Mouse (Mus musculus) urinary bladder, postnatal 36 days (tissue): ENCODE results near the gene Cage1.

Experiments
- DNase-seq, 2 experiments: peaks; one replicate each; pipeline ENCODE4 v3.0.0; 2022; ENCODE audit warnings: low spot score in 2 of 2, mixed read lengths in 1 of 2

Gene Cage1

GRCm38 (mm10) chr13:37966256-37967051, 70.4 kb downstream of the Cage1 start:
- DNase-seq, result no peak

DNA sequence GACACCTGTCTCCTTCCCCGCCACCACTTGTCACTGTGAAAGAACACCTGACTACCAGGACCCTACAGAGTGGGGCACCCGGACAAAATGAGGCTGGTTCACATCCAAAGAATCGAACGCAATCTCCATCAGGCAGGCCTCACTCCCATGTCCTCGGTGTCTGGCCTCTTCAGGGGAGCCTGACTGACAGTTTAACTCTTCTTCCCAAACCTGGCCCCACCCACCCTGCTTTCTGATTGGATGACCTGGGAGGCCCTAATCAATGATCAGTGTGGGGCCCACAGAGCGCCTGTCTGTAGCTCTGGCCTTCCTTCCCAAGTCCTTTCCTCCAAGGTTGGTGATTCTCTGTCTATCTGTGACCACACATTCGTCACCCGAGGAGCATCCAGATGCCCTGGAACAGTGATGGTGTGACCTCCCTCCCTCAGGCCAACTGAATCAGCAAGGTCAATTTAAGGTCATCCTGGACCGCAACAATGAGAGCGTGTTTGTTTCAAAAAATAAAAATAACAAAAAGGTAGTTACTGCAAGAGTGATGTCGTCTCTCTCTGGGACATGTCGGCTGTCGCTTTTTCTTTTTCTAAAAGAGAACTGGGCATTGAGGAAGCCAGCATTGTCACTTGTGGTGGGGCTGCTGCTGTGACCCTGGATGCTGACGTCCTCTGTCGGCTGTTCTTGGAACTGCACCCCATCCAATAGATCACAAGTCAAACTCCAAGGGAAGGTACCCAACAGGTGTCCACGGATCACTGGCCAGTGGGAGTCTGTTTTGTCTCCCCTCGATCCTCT, 71.5 kb downstream of the Cage1 start:
- no peak for DNase-seq

DNA sequence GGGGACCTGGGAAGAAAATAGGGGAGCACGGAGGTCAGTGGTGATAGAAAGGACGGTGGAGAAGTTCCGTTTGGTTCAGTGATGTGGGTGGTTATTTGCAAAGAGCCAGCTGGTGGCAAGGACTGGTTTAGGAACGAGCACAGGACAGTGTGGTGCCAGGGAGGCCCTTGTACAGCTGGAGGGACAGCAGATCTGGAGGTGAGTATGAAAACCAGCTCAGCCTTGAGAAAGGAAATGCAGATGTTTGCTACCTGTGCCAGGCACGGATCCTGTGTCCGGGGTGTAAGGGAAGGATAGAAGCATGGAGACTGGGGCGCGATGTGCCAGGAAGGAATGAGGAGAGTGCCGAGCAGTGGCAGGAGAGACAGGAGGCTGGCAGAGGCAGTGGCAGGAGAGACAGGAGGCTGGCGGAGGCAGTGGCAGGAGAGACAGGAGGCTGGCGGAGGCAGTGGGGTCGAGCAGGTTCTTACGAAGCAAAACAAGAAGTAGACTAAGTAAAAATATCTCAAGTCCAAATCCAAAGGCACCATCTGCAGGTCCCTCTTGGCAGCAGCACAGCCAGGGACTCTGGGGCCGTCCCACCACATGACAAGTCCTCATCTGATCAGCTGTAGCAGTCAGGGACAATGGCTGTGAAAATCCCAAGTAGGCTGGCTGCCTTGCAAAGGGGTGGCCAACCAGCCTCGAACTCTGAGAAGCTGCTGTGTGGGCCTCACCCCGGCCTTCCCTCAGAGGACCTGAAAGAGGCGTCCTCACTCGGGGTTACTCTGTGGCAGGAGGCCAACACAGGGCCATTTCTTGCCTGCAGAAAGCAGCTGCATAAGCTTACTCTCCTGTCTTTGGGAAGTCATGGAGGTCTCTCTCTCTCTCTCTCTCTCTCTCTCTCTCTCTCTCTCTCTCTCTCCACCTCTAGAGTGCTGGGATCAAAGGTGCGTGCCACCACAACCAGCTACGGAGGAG, 72.5 kb downstream of the Cage1 start:
- DNase-seq, result no peak

DNA sequence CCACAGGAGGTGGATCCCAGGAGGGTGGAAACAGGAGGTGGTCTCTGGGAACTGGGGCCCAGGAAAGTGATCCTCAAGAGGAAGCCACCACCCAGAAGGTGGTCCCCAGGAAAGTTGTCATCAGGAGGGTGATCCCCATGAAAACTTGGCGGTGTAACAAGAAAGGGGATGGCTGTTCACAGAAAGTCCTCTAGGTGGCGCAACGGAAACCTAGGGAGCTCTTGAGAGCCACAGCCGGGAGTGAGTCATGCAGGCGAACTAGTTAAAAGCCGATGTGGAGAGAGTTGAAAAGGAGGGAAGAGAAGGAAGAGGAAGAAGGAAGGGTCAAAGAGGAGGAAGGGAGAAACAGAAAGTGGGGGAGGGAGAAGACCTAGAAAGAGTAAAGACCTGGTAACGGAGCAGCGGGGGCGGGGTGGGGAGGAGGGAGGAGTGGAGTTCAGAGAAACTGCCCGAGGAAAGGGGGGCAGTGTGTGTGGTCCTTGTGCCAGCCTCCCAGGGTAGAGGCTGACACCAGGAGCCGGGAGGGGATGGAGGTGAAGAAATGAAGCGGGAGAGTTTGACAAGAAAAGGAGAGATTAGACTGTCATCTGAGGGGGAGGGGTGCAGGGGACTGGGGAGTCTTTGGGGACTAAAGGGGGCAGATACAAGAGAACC, 73.4 kb downstream of the Cage1 start:
- peak; percentile 72 to 79 for DNase-seq

GRCm38 (mm10) chr13:37962541-37962940, 74.3 kb downstream of the Cage1 start:
- peak in 1 of 2 experiments; percentile 41 for DNase-seq

GRCm38 (mm10) chr13:37959936-37960335, 76.9 kb downstream of the Cage1 start:
- DNase-seq, result no peak

GRCm38 (mm10) chr13:37959239-37959907, 77.5 kb downstream of the Cage1 start:
- no peak for DNase-seq

DNA sequence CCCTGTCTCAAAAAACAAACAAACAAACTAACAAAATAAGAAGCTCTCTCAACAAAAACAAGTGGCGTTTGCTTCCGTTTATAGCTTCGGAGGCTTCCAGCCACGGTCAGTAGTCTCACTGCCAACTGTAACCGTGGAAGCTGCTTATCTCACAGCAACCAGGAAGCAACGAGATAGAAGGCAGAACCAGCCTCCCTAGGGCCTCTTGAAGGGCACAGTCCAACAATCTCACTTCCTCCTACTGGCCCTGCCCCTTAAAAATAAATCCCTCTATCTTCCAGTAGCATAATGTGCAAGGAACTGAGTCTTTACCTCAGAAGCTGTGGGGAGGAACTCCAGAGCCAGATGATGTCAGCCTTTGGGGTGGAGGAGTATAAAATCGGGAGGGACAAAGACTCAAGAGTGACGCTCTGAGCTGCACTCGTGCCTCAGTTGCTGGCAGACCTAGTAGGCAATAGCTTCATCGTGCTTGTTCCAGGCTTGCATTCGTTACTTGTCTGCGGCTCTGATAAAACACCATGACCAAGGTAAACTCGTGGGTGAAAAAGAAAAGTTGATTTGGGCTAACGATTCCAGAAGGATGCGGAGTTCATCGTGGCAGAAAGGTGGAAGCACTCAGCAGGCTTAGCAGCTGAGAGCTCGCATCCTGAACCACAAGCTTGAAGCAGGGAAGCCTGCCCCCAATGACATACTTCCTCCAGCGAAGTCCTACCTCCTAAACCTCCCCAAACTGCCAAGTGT, 78.2 kb downstream of the Cage1 start:
- DNase-seq, result no peak
